Mouse (Mus musculus) brain, embryonic 14.5 days (tissue): ENCODE data around the gene Mapkapk3.

Experiments
- CTCF ChIP-seq: fragments of 200-500 bp; IDR thresholded peaks from 2 replicates; pipeline ENCODE4 v1.5.1; 2012; ENCODE audit warnings: inconsistent platforms, mild to moderate bottlenecking, moderate library complexity, borderline replicate concordance; ENCODE audit not compliant: insufficient read depth, insufficient read length; ENCODE audit errors: extremely low read depth
- POLR2A ChIP-seq: fragments of 200-500 bp; IDR thresholded peaks from 2 replicates; pipeline ENCODE4 v1.6.1; 2012; ENCODE audit warnings: mild to moderate bottlenecking, inconsistent platforms, borderline replicate concordance; ENCODE audit not compliant: poor library complexity, insufficient read depth, insufficient read length, severe bottlenecking; ENCODE audit errors: extremely low read depth

GRCm38 (mm10) chr9:107325904-107326303 is 36.2 kb upstream of the Mapkapk3 start:
- no peak for TF ChIP-seq CTCF
- no peak for TF ChIP-seq POLR2A
